Mouse (Mus musculus): ENCODE data around the gene Tex33.
A peak's percentile ranks its signal among the peaks of the same experiment; 100 is the strongest.

The Tex33 gene

GRCm38 (mm10) chr15:78414157-78414556 is 18.4 kb upstream of the Tex33 start:
- no peak for DNase-seq (ENCODE audit: low spot score)

DNA sequence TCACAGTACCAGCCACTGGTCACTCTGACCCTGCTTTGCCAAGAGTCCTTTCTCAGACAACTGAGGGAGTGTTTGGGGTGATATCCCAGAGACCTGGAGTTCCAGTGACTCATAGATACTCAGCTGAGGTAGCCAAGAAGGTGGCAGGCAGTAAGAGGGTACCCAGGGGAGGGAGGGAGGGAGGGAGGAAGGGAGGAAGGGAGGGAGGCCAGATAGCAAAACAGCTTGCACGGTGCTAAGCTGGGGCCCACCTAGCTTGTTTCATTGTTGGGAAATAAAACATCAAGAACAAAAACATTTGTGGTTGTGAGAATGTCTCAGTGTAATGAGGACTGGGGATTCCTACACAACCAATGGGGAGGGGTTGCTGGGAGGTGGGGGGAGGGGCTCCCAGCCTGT is 18.0 kb upstream of the Tex33 start:
- DNase-seq (ENCODE audit: low spot score): no peak

- no peak for DNase-seq (ENCODE audit: low spot score)
Observed at GRCm38 (mm10) chr15:78413083-78413718, 17.5 kb upstream of the Tex33 start.

DNA sequence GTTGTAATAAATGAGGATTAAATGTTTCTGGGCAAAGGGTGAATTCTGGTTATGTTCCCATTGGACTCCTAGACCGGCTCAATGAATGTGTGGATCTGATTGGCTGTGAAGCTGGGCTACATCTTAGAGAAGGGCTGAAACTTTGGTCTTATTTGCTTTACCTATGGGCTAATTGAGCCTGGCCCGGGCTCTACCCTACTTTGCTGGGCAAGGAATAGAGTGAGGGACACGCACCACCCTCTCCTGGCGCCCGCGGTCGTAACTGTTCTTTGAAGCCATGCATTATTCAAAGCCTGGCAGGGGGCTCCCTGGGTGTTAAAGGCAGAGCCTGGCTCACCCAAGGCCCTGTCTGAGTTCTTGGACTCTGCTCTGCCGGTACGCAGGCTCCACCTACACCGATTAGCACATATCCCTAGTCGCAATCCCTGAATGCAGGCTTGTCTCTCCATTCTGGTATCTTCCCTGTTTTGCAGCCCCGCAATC is 13.9 kb upstream of the Tex33 start:
- no peak for DNase-seq (ENCODE audit: low spot score)

DNA sequence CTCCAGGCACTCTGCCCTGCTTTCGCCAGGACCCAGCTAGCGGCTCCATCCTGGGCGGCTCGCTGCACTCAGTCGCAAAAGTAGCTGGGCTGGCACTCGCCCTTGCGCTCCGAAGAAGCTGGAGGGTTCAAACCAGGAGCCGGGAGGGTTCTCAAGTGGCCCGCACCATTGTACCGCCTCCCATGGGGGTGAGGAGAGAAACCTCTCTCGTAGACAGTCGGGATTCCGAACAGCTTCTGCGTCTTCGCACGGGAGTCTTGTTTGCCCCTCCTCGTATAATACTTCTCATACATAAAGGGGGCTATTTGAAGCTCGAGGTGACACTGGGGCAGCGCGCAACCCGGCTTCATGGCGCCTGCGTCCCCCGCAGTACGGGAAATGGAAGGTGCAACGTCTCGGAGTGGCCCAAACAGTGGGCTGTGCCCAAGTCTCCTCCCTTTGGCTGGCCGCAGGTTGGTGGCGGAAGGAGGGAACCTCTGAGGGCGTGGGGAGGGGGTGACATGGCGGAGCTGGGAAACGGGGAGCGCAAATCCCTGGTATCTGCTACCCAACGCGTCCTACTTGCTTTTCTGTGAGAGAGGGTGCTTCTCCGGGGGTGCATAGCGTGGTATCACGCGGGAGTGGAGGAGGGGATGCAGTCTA is 10.7 kb upstream of the Tex33 start, which contains the start of gene Mpst:
Mpst (plus strand) TSS at position 124 of the 642 bp plus-strand sequence.
- peak; percentile 92 for DNase-seq (ENCODE audit: low spot score)

DNA sequence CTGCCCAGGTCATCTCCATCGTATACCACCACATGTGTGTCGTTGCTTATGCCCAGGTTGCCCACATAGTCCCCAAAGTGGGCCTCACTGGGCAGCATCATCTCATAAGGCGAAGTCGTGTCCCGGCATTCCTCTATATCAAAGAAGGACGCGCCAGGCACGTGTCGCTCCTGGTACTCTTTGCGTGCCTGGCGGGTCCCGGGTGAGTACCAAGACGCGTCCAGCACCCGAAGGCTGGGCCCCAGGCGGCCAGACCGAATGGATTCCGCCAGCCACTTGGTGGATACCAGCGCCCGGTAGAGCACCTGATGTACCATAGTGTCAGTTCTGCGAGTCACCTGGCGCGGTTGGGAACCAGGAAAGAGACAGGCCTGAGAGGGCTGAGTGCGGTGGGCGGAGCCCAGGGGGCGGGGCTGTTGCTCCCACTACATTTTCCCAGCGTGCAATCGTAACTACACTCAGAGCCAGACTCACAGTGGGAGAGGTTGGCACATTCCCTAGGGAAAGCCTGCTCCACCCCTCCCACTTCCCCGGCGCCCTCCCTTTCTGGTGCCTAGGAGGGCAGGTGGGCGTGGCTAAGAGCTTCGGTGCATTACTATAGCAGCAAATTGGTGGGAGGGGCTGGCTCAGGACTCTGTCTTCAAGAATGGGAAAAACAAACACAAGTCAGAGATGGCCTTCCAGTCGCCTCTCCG is 10.0 kb upstream of the Tex33 start, which contains the start of gene Tst:
Tst (minus strand) TSS at position 391 of the 695 bp plus-strand sequence.
- DNase-seq (ENCODE audit: low spot score): peak; percentile 91

DNA sequence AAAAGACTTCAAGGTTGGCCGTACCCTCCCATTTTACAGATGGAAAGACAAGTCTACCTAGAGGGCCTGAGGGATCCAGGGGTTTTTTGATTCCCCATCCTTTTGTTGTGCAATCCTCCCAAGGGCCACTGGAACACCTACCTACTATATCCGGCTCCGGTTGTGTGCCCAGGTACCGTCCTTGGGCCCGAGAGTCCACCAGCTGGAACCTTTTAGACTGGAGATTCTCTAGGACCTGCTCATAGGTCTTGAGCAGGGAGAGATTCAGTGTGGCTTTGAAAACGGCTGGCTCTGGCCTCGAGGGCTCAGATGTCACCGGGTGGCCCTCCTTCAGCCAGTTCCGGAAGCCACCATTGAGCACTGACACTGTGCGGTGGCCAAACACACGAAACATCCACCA is 9.4 kb upstream of the Tex33 start:
- no peak for DNase-seq (ENCODE audit: low spot score)

- no peak for DNase-seq (ENCODE audit: low spot score)
Observed at GRCm38 (mm10) chr15:78403896-78404295, 8.2 kb upstream of the Tex33 start.

DNA sequence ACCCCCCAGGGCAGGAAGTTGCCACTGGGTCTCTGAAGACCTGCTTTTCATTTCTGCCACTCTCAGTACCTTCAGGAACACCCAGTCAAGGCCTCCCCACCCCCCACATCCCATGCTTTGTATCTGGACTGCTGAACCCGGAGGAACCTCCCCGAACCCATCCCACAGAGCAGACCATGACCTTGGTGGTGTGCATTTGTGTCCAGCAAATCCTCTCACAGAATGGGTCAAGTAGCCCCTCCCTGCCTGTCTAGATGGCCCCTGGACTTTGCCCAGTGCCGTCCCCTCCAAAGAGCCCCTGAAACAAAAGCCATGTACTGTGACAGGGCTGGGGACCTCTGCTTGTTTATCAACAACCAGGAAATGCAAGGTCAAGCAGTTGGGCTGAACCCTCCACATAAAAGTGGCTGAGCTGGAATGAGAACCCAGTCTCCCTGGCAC is 7.6 kb upstream of the Tex33 start:
- DNase-seq (ENCODE audit: low spot score): no peak

DNA sequence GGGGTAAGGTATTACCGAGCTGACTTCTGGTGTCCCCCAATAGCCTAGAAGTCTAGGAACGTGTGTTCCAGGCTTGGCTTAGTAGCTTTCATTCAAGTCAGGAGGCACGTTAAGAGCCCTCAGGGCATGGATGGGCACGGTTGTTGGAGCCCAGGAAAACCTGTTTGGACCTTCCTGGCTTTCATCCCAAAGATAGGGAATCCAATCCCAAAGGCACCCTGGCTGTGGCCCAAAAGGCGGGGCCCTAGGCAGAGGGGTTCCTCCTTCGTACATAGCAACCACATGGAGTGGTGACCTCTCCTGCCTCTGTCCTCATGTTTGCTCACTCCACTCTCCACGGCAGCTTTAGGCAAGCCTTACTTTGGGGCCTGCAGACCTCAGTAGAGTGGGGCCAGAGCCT is 6.7 kb upstream of the Tex33 start:
- no peak for DNase-seq (ENCODE audit: low spot score)

DNA sequence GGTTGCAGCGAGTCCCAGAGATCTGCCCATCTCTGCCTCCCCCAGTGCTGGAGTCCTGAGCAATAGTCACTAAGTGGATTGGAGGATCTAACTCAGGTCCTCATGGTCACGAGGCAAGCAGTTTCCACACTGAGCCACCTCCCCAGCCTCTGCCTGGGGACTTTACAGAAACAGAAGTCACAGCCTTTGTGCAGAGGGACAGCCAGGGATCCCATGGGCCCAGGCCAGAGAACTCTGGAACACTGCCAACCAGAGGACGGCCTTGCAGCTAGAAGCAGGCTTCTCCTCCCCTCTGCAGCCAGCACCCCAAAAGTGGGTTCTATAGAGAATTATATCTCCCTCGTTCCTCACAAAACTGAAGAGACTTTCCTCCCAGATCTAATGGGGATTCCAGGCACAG is 6.2 kb upstream of the Tex33 start:
- no peak for DNase-seq (ENCODE audit: low spot score)

- DNase-seq (ENCODE audit: low spot score): no peak
Observed at GRCm38 (mm10) chr15:78401345-78401744, 5.6 kb upstream of the Tex33 start.

DNA sequence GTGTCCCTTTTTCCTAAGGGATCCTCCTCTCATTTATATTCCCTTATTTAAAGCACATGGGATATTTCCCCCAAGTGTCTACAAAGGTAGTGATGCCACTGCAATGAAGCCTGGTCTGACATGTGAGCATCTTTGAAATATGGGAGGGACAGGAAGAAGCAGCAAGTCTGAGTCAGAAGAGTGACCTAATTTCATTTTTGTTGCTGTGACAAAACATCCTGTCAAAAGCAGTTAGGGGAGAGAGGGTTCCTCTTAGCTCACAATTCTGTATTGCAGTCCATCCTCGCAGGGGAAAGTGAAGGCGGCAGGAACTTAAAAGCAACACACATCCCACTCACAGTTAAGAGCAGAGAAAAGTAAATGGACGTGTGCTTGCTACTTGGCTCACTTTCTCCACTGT is 4.9 kb downstream of the Tex33 start:
- DNase-seq (ENCODE audit: low spot score): no peak

GRCm38 (mm10) chr15:78385564-78385963 is 10.1 kb downstream of the Tex33 start:
- no peak for DNase-seq (ENCODE audit: low spot score)

DNA sequence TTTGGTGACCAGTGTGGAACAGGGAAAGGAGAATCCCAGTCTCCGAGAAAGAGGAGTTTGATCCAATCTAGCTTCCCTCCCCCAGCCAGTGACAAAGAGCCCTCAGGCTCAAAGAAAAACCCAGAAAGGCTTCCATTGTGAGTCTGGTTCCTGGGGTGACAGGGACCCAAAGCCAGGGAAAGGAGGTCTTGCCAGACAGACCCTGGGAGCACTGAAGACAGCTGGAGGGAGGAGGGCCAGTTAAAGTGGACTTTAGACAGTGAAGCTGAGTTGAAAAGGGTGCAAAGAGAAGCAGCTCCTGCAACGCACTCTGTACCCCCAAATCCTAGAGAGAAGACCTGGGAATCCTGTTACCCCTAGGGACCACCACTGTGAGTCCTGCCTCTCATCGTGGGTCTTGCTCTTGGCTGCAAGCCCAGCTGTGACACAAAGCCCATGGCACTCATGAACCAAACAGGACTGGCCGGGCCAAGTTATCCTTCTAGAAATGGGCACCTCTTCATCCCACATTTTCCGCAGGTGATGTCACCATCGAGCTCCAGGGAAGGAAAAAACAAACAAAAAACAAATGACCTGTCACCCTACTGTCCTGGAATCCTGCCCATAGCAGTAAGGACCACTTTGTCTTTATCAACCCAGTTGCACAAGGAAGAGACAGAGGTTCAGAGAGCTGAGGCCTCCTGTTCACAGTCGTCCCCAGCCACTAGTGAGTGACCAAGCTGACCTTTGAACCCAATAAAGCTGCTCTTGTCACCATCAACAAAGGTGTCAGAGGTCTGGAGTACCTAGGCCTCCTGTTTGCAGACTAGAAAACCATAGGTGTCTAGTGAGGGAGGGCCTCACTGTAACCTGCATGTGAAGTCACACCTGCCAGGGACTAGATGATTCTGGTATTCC is 11.2 kb downstream of the Tex33 start:
- DNase-seq (ENCODE audit: low spot score): no peak

DNA sequence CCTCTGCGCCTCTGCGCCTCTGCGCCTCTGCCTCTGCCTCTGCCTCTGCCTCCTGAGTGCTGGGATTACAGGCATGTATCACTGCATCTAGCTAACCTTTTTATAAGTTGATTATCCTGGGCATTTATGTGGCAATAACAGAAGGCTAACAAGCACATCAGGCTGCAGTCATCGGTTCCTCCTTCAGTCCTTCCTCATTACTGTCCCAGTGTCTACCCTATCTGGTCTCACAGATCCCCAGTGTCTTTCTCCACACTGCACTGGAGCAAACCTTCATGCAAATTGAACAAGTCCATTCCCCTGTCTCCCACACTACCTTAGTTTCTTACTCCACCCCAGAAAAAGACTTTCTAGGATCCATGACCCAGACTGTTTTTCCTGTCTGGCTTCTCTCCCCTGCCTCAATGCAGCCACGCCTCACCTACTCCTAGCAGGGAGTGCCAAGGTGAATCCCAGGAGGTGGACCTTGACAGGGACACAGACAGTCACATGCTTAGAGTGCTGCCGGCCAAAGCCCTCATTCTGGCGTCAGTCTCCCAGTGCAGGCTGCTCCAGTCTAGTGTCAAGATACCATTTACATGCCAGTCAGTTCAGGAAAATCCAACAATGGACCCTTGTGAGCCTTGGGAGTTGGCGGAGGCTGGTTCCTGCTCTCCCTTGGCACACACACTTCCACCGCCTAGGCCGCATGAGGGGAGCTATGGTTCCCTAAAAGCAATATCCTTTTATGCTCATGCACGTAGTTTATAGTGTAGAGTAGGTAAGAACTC is 12.1 kb downstream of the Tex33 start:
- DNase-seq (ENCODE audit: low spot score): no peak

- DNase-seq (ENCODE audit: low spot score): no peak
Observed at GRCm38 (mm10) chr15:78382115-78382514, 13.6 kb downstream of the Tex33 start.

DNA sequence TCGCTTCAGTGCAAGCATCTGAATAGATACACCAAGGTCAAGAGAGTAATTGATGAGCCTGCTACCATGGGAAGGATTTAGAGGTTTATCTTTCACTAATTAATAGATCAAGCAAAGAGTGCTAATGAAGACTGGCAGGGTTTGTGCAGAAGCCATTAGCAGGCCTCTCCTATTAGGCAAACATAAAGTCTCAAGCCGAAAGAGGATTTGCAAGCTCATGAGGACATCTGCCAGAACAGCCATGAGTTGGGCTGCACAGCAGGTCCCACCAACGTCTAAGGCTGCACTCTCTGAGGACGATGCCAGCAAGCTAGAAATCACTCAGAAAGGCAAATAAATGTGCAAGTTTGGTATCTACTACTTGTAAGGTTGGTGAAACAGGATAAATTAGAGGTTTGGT is 15.0 kb downstream of the Tex33 start:
- no peak for DNase-seq (ENCODE audit: low spot score)

GRCm38 (mm10) chr15:78380208-78380607 is 15.5 kb downstream of the Tex33 start:
- DNase-seq (ENCODE audit: low spot score): no peak

DNA sequence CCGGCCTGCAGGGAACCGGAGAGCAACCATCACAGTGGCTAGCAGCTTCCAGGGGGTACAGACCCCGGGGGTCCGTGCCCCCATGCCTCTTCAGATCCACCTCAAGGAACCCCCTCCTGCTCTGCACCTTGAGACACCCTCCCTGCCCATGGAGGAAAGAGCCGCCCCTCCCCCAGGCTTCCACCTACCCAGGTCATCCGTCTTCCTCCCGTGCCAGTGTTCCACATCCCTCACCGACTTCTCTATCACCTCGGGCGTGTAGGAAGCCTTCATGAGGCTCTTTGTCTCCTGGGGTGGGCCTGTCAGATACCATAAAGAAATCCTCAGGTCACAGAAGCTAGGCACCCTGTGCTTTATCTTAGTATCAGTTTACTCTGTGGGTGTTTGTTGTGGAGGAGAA is 17.2 kb downstream of the Tex33 start:
- DNase-seq (ENCODE audit: low spot score): no peak

DNA sequence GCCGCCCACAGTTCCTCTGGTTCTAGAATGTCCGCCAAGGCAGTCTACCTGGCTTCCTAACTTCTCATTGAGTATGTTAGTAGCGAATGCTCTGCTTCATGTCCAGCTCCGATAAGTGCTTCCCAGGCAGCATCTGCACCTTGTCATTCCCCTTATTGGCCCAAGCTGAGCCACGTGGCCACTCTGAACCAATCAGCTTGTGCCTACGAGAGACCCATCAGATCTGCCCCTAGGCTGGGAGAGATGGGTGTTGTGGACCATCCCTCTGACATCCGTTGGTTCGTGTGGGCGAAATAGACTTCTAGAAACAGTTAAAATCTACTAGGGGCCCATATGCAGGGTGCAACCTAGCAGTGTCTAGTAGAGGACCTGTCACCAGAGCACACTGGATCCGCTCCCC is 17.9 kb downstream of the Tex33 start:
- no peak for DNase-seq (ENCODE audit: low spot score)
